8 mouse cellular contexts compared by ENCODE assay signal in the genomic region with DNA sequence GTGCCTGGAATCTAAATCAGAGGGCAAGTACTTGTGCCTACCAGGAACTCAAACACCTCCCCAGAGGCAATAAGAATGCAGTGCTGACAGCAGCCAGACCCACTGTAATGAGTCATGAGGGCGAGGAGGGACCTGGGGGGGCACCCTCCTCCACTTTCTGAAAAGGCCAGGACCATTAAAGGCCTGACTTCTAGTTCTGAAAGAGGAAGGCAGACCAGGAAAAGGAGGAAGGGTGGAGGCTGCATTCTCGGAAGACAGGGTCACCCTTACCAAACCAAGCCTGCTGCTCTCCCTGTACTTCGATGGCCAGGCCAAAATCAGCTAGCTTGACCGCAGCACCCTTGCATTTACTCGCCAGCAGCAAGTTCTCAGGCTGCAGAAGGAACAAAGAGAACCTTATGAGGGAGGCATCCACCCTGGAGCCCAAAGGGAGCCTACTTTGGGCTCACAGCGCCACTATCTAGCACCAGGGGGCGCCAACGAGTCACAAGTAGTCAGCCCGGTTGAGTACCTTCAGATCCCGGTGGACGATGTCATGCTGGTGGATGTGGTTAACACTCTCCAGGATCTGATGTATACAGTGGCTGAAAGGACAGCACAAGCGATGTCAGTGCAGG. TPM values are rescaled to one million over a fixed set of nuclear protein-coding genes. Genes with fewer than 3 reads are reported as not detected.
DNase-seq lines count a peak whose midpoint lies in the region; ATAC-seq and TF ChIP-seq lines count a peak whose summit lies in the region.

No protein-coding gene starts in this region.

- CTCF ChIA-PET in Patski (lab: Charles Lee) = interaction anchor here (0.7 to 2.4 kb wide), 12 partner anchors 11 to 121 kb away, joined by 3 to 13 read pairs (median 6); no protein-coding TSS in a partner anchor

- WGBS in hindbrain, embryonic 15.5 days = 34% methylated on average over 12 of the region's 12 CpGs

- in situ Hi-C loops in Patski (cut with MboI; ENCODE audit: low pct_unique_long_range_greater_than_20kb) = loop anchor here (5.0 kb wide), 1 partner anchor 37 kb away; no protein-coding TSS in a partner anchor

- no peaks in the 10 kb centered on the region for H3K9me3 ChIP-seq in hindbrain, embryonic 15.5 days

- POLR2A ChIA-PET in Patski (lab: Charles Lee) = interaction anchor here (0.6 to 1.0 kb wide), 2 partner anchors 8 to 33 kb away, joined by 3 to 4 read pairs; no protein-coding TSS in a partner anchor

- no peak overlapping the region for H3K9ac ChIP-seq in hindbrain, embryonic 15.5 days

- 0 out of 2 replicates have a peak overlapping the region, but pooled peaks have one; percentile 10 for H3K27ac ChIP-seq in hindbrain, embryonic 15.5 days (replicated peaks)

- no peak for TF ChIP-seq CTCF in Patski (IDR thresholded peaks at IDR 0.05)

- H3K36me3 ChIP-seq in hindbrain, embryonic 15.5 days = peaks cover 47% of the 10 kb centered on the region

- H3K4me2 ChIP-seq in hindbrain, embryonic 15.5 days = no peak overlapping the region

- H3K4me1 ChIP-seq in hindbrain, embryonic 15.5 days (replicated peaks) = no peaks in the 10 kb centered on the region

- peak; percentile 84 for ATAC-seq in Patski
- peak; percentile 78 for ATAC-seq in hindbrain, embryonic 15.5 days (ENCODE audit: low FRiP score, low read depth)

- peak; percentile 71 for DNase-seq in Patski (ENCODE audit: low read depth, low spot score)
- DNase-seq in cerebellum, postnatal 14 days = peak; percentile 90 to 95
- peak; percentile 88 to 91 for DNase-seq in frontal cortex, postnatal 36 days (ENCODE audit: low spot score in 2 of 2)
- peak; percentile 81 to 86 for DNase-seq in layer of hippocampus, postnatal 36 days
- DNase-seq in lung, postnatal 36 days = peak; percentile 97
- DNase-seq in retina, embryonic 14.5 days (ENCODE audit: low spot score) = peak; percentile 91
- DNase-seq in thymus, postnatal 4 days = peak; percentile 95

- H3K27me3 ChIP-seq in Patski = no peaks in the 10 kb centered on the region
- H3K27me3 ChIP-seq in hindbrain, embryonic 15.5 days = no peaks in the 10 kb centered on the region

- no peak overlapping the region for H3K4me3 ChIP-seq in hindbrain, embryonic 15.5 days

RNA-seq across cellular contexts. Expression of a gene that starts 28.1 kb away (rescaled TPM):
- 51.7 TPM for polyA plus RNA-seq in Patski (2021)
- polyA plus RNA-seq in hindbrain, embryonic 15.5 days (2015; fragmentation: Nextera tagmentation; extraction: Ambion mirVana) = 161 and 183 TPM in 2 replicates
- 100 to 1,000 TPM; 187 to 199 TPM for total RNA-seq in layer of hippocampus, postnatal 36 days (2021)

RNA-seq across cellular contexts. Expression of a gene that starts 31.4 kb away (rescaled TPM):
- polyA plus RNA-seq in Patski (2021) = 44.6 TPM
- polyA plus RNA-seq in hindbrain, embryonic 15.5 days (2015; fragmentation: Nextera tagmentation; extraction: Ambion mirVana) = 18.6 and 19.9 TPM in 2 replicates
- 10 to 100 TPM; 16.5 to 16.9 TPM for total RNA-seq in layer of hippocampus, postnatal 36 days (2021)

RNA-seq across cellular contexts. Expression of a gene that starts 58.4 kb away (rescaled TPM):
- 162 TPM for polyA plus RNA-seq in Patski (2021)
- 45.1 and 46.9 TPM in 2 replicates for polyA plus RNA-seq in hindbrain, embryonic 15.5 days (2015; fragmentation: Nextera tagmentation; extraction: Ambion mirVana)
- total RNA-seq in layer of hippocampus, postnatal 36 days (2021) = 100 to 1,000 TPM; 154 to 187 TPM
